Mouse (Mus musculus) embryonic facial prominence, embryonic 11.5 days (tissue): ENCODE measurements at regions not wholly inside any gene's neighbourhood (a gene's known extent, or its start where the extent isn't known, plus 50 kb on each side); places are given as distances from the start of the nearest gene placed in this dataset.

ENCODE experiments used
- ATAC-seq: fragments of 200-750 bp; cut with Nextera tagmentation; replicated peaks from 2 replicates; pipeline ENCODE4 v1.8.0; 2017; ENCODE audit warnings: low read depth; ENCODE audit not compliant: insufficient number of reproducible peaks, low FRiP score, low TSS enrichment
- DNase-seq: peaks from one replicate; pipeline ENCODE4 v3.0.0-alpha.2; 2015; ENCODE audit warnings: low spot score
- H3K27ac ChIP-seq: fragments of 300-500 bp; sonication (generic); replicated peaks from 2 replicates; pipeline ENCODE4 v1.5.1; 2014; ENCODE audit warnings: mild to moderate bottlenecking, low read depth, low read length, control low read depth
- H3K27me3 ChIP-seq: fragments of 300-500 bp; sonication (generic); 2 replicates; pipeline ENCODE4 v1.6.1; 2014; ENCODE audit warnings: mild to moderate bottlenecking, low read length, moderate library complexity, mixed read lengths; ENCODE audit not compliant: control insufficient read depth, insufficient read depth
- H3K36me3 ChIP-seq: fragments of 300-500 bp; sonication (generic); replicated peaks from 2 replicates; pipeline ENCODE4 v1.6.1; 2014; ENCODE audit warnings: low read depth, mild to moderate bottlenecking, low read length, moderate library complexity, mixed read lengths; ENCODE audit not compliant: control insufficient read depth, insufficient read depth
- H3K4me1 ChIP-seq: fragments of 300-500 bp; sonication (generic); 2 replicates; pipeline ENCODE4 v1.6.1; 2014; ENCODE audit warnings: low read length, mixed read lengths; ENCODE audit not compliant: control insufficient read depth, insufficient read depth
- H3K4me2 ChIP-seq: fragments of 300-500 bp; sonication (generic); 2 replicates; pipeline ENCODE4 v1.6.1; 2014; ENCODE audit warnings: low read depth, mild to moderate bottlenecking, control low read depth, low read length, moderate library complexity
- H3K4me3 ChIP-seq: fragments of 300-500 bp; sonication (generic); 2 replicates; pipeline ENCODE4 v1.5.1; 2014; ENCODE audit warnings: low read depth, low read length, control low read depth
- H3K9ac ChIP-seq: fragments of 300-500 bp; sonication (generic); replicated peaks from 2 replicates; pipeline ENCODE4 v1.6.1; 2014; ENCODE audit warnings: mild to moderate bottlenecking, control low read depth, low read length
- H3K9me3 ChIP-seq: fragments of 300-500 bp; sonication (generic); replicated peaks from 2 replicates; pipeline ENCODE4 v1.6.1; 2016; ENCODE audit warnings: mild to moderate bottlenecking, low read length, inconsistent platforms, mixed read lengths; ENCODE audit not compliant: control insufficient read depth
- WGBS: fragments of 180-500 bp; shearing (Covaris S2); extraction: QIAGEN DNeasy Blood & Tissue Kit; methylation state at CpG from one replicate; pipeline ENCODE4 v1.1.7; 2014; 5-methylcytosine and 5-hydroxymethylcytosine counted together

DNA sequence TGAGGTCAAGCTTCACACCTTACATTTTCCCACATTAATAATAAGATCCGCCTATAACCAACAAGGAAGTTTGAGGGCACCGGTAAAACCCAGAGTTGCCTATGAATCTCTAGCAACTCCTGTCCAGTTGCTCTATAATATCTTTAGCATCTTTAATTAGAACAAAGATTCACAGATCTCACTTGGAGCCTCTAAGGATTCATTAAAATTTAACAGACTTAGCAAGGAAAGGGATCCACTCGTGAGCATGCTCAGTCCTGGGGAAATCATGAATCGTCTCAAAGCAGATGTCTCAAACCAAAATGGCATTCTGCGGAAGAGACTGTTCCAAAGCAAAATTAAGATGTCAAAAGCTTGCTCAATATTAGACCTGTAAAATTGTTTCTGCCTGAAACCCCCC, 57.8 kb upstream of the Nt5e start:
- 89% methylated on average over 5 of the region's 5 CpGs for WGBS
- Histone ChIP-seq H3K27me3 (no peaks in the 10 kb centered on the region), H3K36me3 (no peaks in the 10 kb centered on the region), H3K4me1 (no peaks in the 10 kb centered on the region), H3K4me3 (no peak overlapping the region), H3K9me3 (no peaks in the 10 kb centered on the region), H3K27ac (no peak overlapping the region), H3K9ac (no peak overlapping the region), H3K4me2 (no peak overlapping the region)
- no peak for DNase-seq
- no peak for ATAC-seq

DNA sequence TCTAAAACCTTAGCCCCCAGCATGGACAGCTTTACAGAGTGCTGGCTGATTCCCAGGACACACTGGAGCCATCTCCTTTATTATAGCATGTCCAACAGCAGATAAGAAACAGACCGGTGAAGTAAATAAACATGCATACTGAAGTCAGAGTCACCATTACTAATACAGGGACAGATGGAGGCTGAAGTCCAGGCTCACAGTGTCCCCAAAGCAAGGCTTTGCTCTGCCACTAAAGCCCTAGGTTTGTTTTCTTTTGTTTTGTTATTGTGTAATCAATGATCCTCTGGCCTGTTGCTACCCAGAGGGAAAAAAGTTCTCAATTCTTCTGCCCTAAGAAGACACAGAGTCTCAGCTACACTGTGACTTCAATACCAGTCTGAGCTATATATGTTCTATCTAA, 56.2 kb upstream of the Nt5e start:
- Histone ChIP-seq H3K4me2 (no peak overlapping the region), H3K9me3 (no peaks in the 10 kb centered on the region), H3K9ac (no peak overlapping the region), H3K36me3 (no peaks in the 10 kb centered on the region), H3K4me1 (no peaks in the 10 kb centered on the region), H3K4me3 (no peak overlapping the region), H3K27ac (no peak overlapping the region), H3K27me3 (no peaks in the 10 kb centered on the region)
- DNase-seq (no peak), ATAC-seq (no peak)
- 85% methylated on average over 1 of the region's 1 CpGs for WGBS

DNA sequence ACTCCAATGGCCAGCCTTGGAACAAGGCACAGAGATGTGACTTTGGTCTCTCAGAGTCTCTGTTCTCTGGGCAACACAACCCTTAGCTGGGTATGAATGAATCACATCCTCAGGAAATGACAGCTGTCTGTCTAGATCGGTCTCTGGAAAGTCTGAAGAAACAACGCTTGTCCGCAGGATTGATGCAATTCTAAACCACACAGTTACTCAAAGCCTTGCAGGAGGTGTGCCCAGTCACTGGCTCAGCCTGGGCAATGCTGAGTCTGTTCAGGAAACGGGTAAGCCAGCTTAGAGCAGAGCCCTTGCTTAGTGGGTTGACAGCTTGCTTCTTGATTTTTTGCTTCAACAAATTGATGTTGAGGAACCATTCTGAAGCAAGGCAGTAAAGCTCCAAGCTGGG, 53.7 kb upstream of the Nt5e start:
- H3K36me3 ChIP-seq: no peaks in the 10 kb centered on the region
- no peak overlapping the region for H3K4me3 ChIP-seq
- H3K27ac ChIP-seq: no peak overlapping the region
- H3K4me2 ChIP-seq: no peak overlapping the region
- DNase-seq: no peak
- no peaks in the 10 kb centered on the region for H3K4me1 ChIP-seq
- ATAC-seq: no peak
- 70% methylated on average over 4 of the region's 4 CpGs for WGBS
- H3K9ac ChIP-seq: no peak overlapping the region
- no peaks in the 10 kb centered on the region for H3K27me3 ChIP-seq
- no peaks in the 10 kb centered on the region for H3K9me3 ChIP-seq

DNA sequence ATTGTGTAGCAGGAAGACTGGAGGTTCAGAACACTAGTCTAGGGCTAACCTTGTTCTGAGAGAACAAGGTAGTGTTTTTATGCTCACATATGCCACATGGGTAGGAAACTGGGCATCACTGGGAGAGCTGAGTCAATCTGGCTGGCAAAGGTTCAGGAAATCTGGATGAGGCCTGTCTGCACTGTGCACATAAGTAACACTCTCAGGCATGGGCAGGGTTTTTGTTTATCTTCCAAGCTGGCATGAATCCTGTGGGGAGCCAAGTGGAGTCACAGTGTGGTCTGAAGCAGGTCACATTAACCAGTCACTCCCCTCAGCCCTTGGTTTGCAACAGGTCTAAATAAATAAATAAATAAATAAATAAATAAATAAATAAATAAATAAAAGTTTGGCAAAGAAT, 53.0 kb upstream of the Nt5e start:
- ATAC-seq: no peak
- no peak overlapping the region for H3K4me2 ChIP-seq

DNA sequence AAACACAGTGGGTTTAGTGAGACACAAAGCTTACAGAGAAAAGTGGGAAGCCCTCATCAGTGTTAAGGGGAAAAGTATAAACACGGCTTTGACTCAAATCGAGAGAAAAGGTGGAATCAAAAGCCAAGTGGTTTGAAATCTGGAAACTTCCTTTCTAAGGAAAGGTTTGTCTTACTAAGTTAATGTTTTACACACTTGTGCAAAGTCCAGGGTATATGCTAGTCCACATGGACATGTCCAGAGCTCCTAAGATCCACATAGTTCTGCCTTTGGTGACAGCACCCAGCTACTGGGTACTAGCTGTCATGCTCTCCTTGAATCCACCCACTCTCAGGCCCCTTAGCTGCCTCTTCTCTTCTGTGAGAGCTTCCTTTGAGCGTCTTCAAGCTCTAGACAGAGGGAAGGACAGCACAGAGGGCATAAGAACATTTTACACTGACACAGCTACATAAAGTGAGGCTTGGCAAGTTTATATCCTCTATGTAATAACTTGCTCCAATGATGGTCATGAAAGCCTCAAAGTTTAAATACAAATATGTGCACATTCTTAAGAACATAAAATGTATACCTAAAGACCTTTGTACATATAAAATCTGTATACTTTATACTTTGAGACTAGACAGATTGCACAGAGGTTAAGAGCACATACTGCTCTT, 52.2 kb upstream of the Nt5e start:
- Histone ChIP-seq H3K27me3 (no peaks in the 10 kb centered on the region), H3K9me3 (no peaks in the 10 kb centered on the region), H3K36me3 (no peaks in the 10 kb centered on the region), H3K9ac (no peak overlapping the region), H3K4me1 (no peaks in the 10 kb centered on the region), H3K27ac (no peak overlapping the region), H3K4me2 (no peak overlapping the region), H3K4me3 (no peak overlapping the region)
- 74% methylated on average over 3 of the region's 3 CpGs for WGBS
- DNase-seq (no peak), ATAC-seq (no peak)

More for the DNA sequence above, 53.0 kb upstream of the Nt5e start:
- Histone ChIP-seq H3K27ac (no peak overlapping the region), H3K27me3 (no peaks in the 10 kb centered on the region), H3K36me3 (no peaks in the 10 kb centered on the region), H3K9me3 (no peaks in the 10 kb centered on the region), H3K4me3 (no peak overlapping the region), H3K4me1 (no peaks in the 10 kb centered on the region), H3K9ac (no peak overlapping the region)
- no peak for DNase-seq

DNA sequence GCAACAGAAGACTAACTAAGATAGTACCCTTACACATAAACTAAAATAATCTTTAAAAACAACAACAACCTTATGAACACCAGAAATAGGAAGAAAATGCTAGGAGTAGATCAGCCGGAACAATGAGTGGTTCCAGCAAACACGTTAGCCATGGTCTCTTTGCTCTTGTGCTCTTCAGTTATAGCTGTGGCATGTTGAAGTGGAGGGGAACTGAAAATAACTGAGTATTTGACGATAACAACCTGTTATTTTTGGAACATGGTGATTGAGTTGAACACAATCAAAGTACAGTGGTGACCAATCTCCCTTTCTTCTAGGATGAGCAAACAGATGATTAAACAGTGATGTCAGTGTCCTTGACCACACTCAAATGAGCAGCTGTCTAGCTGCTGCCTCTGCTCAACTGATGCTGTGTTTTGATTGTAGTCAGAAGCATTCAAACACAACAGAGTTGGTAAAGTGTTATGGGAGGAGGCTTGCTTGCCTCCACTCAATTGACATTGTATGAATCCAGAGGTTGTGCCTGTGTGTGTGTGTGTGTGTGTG, 50.9 kb upstream of the Nt5e start:
- H3K4me1 ChIP-seq: no peaks in the 10 kb centered on the region
- DNase-seq: no peak
- no peaks in the 10 kb centered on the region for H3K9me3 ChIP-seq
- WGBS: 89% methylated on average over 3 of the region's 3 CpGs
- ATAC-seq: no peak
- H3K4me2 ChIP-seq: no peak overlapping the region
- H3K4me3 ChIP-seq: no peak overlapping the region
- no peak overlapping the region for H3K9ac ChIP-seq
- no peaks in the 10 kb centered on the region for H3K27me3 ChIP-seq
- no peaks in the 10 kb centered on the region for H3K36me3 ChIP-seq
- H3K27ac ChIP-seq: no peak overlapping the region

DNA sequence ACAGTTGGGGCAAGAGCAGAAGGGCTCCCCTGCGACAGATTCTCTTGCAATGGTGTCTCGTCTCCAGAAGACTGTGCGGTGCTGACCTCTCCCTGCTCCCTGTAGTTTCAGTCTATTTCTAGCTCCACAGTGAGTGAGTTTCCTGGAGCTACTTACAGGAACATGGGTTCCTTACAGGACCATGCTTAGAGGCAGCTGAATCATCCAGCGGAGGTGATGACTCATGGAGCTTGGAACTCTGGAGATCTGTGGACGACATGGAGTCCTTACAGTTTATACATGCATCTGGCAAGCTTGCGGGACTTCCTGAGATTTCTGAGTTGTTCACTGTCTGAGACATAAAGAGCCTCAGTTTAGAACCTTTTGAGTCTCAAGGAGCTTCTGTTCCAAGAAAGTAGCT, 50.0 kb upstream of the Nt5e start:
- no peaks in the 10 kb centered on the region for H3K36me3 ChIP-seq
- no peak overlapping the region for H3K27ac ChIP-seq
- no peak overlapping the region for H3K9ac ChIP-seq
- H3K4me3 ChIP-seq: no peak overlapping the region
- no peak for DNase-seq
- no peaks in the 10 kb centered on the region for H3K4me1 ChIP-seq
- H3K4me2 ChIP-seq: no peak overlapping the region
- H3K9me3 ChIP-seq: no peaks in the 10 kb centered on the region
- ATAC-seq: no peak
- no peaks in the 10 kb centered on the region for H3K27me3 ChIP-seq
- WGBS: 83% methylated on average over 6 of the region's 6 CpGs
